Mouse (Mus musculus): ENCODE measurements at regions not wholly inside any gene's neighbourhood (a gene's known extent, or its start where the extent isn't known, plus 50 kb on each side); places are given as distances from the start of the nearest gene placed in this dataset.

- no peak overlapping the region for H3K4me3 ChIP-seq (ENCODE audit: control insufficient read depth in 1 of 2, insufficient read depth in 1 of 2, low read depth in 2 of 2, low read length in 2 of 2)
- no peaks in the 10 kb centered on the region for H3K9me3 ChIP-seq (replicated peaks; ENCODE audit: insufficient read depth, low read length)
- no peaks in the 10 kb centered on the region for H3K27me3 ChIP-seq (ENCODE audit: control insufficient read depth in 1 of 2, insufficient read depth in 2 of 2, low read length in 2 of 2)
- no peak overlapping the region for H3K27ac ChIP-seq (ENCODE audit: control insufficient read depth, low read depth, low read length)
- TF ChIP-seq SMC3 (IDR thresholded peaks at IDR 0.05; ENCODE audit: low read depth, low read length) (no peak), CHD1 (IDR thresholded peaks at IDR 0.05; ENCODE audit: low read depth, low read length) (no peak), MYC (IDR thresholded peaks at IDR 0.05; ENCODE audit: low read depth, low read length) (no peak), HCFC1 (IDR thresholded peaks at IDR 0.05; ENCODE audit: low read depth, low read length) (no peak), MAX (IDR thresholded peaks at IDR 0.05; ENCODE audit: low read length) (no peak), GABPA (IDR thresholded peaks at IDR 0.05; ENCODE audit: low read depth, low read length) (no peak), TCF12 (IDR thresholded peaks at IDR 0.05; ENCODE audit: low read depth, low read length) (no peak), SIN3A (IDR thresholded peaks at IDR 0.05; ENCODE audit: low read length) (no peak), MEF2A (IDR thresholded peaks at IDR 0.05; ENCODE audit: extremely low read depth, insufficient replicate concordance, low read depth, low read length, poor library complexity, severe bottlenecking) (no peak), KAT2A (conservative IDR thresholded peaks at IDR 0.05; ENCODE audit: low read depth, low read length) (no peak), MYB (IDR thresholded peaks at IDR 0.05; ENCODE audit: low read depth, low read length) (no peak), ZC3H11A (IDR thresholded peaks at IDR 0.05; ENCODE audit: low read depth, low read length) (no peak)
- no peaks in the 10 kb centered on the region for H3K4me1 ChIP-seq (ENCODE audit: control insufficient read depth in 1 of 2, insufficient read depth in 2 of 2, low read length in 2 of 2)
- no peaks in the 10 kb centered on the region for H3K79me2 ChIP-seq (ENCODE audit: control insufficient read depth, insufficient read depth, low read length, poor library complexity)
- H3K9ac ChIP-seq (ENCODE audit: control insufficient read depth, low read depth, low read length, poor library complexity, severe bottlenecking) = no peak overlapping the region
- no peaks in the 10 kb centered on the region for H3K36me3 ChIP-seq (ENCODE audit: control insufficient read depth in 1 of 2, insufficient read depth in 2 of 2, low read length in 2 of 2)
- DNase-seq (ENCODE audit: low read depth, low spot score) = no peak
Observed at GRCm38 (mm10) chr13:110643897-110644213, 249.0 kb downstream of the Plk2 start.

GRCm38 (mm10) chr13:110649378-110649777, 254.5 kb downstream of the Plk2 start:
- no peak for TF ChIP-seq HCFC1 (IDR thresholded peaks at IDR 0.05; ENCODE audit: low read depth, low read length)
- TF ChIP-seq TAL1 (IDR thresholded peaks at IDR 0.05; ENCODE audit: low read length) = no peak
- TF ChIP-seq POLR2AphosphoS2 (IDR thresholded peaks at IDR 0.05; ENCODE audit: low read length) = no peak
- no peak for TF ChIP-seq MAFK (IDR thresholded peaks at IDR 0.05; ENCODE audit: borderline replicate concordance, low read depth, low read length)
- no peak for TF ChIP-seq JUND (IDR thresholded peaks at IDR 0.05; ENCODE audit: low read depth, low read length)
- no peak for TF ChIP-seq MYB (IDR thresholded peaks at IDR 0.05; ENCODE audit: low read depth, low read length)
- TF ChIP-seq EP300 (IDR thresholded peaks at IDR 0.05; ENCODE audit: low read depth in 1 of 2, low read length in 2 of 2) = no peak
- TF ChIP-seq MEF2A (IDR thresholded peaks at IDR 0.05; ENCODE audit: extremely low read depth, insufficient replicate concordance, low read depth, low read length, poor library complexity, severe bottlenecking) = no peak
- TF ChIP-seq SIN3A (IDR thresholded peaks at IDR 0.05; ENCODE audit: low read length) = no peak
- TF ChIP-seq RCOR1 (IDR thresholded peaks at IDR 0.05; ENCODE audit: low read depth, low read length) = no peak
- TF ChIP-seq BHLHE40 (IDR thresholded peaks at IDR 0.05; ENCODE audit: borderline replicate concordance, low read depth, low read length) = no peak
- TF ChIP-seq POLR2A (IDR thresholded peaks at IDR 0.05; ENCODE audit: control insufficient read depth in 1 of 2, insufficient read depth in 1 of 2, low read depth in 1 of 2, low read length in 2 of 2, poor library complexity in 1 of 2) = no peak
- TF ChIP-seq KAT2A (conservative IDR thresholded peaks at IDR 0.05; ENCODE audit: low read depth, low read length) = no peak
- no peak for TF ChIP-seq USF1 (IDR thresholded peaks at IDR 0.05; ENCODE audit: low read depth, low read length)
- TF ChIP-seq ZC3H11A (IDR thresholded peaks at IDR 0.05; ENCODE audit: low read depth, low read length) = no peak
- TF ChIP-seq CTCF (IDR thresholded peaks at IDR 0.05 in 2 of 3, conservative IDR thresholded peaks at IDR 0.05 in 1 of 3; ENCODE audit: control insufficient read depth in 1 of 3, insufficient read depth in 1 of 3, low read depth in 2 of 3, low read length in 3 of 3, poor library complexity in 1 of 3, severe bottlenecking in 1 of 3) = no peak
- no peak for TF ChIP-seq TCF12 (IDR thresholded peaks at IDR 0.05; ENCODE audit: low read depth, low read length)
- TF ChIP-seq MAX (IDR thresholded peaks at IDR 0.05; ENCODE audit: low read length) = no peak
- TF ChIP-seq NRF1 (IDR thresholded peaks at IDR 0.05; ENCODE audit: insufficient read depth, low read depth, low read length, poor library complexity, severe bottlenecking) = no peak
- TF ChIP-seq TBP (IDR thresholded peaks at IDR 0.05; ENCODE audit: low read depth, low read length) = no peak
- no peak overlapping the region for H3K4me3 ChIP-seq (ENCODE audit: control insufficient read depth in 1 of 2, insufficient read depth in 1 of 2, low read depth in 2 of 2, low read length in 2 of 2)

More at GRCm38 (mm10) chr13:110649378-110649777, 254.5 kb downstream of the Plk2 start:
- no peak for DNase-seq (ENCODE audit: low read depth, low spot score)
- H3K36me3 ChIP-seq (ENCODE audit: control insufficient read depth in 1 of 2, insufficient read depth in 2 of 2, low read length in 2 of 2) = no peaks in the 10 kb centered on the region
- no peak overlapping the region for H3K27ac ChIP-seq (ENCODE audit: control insufficient read depth, low read depth, low read length)
- H3K79me2 ChIP-seq (ENCODE audit: control insufficient read depth, insufficient read depth, low read length, poor library complexity) = no peaks in the 10 kb centered on the region
- no peaks in the 10 kb centered on the region for H3K27me3 ChIP-seq (ENCODE audit: control insufficient read depth in 1 of 2, insufficient read depth in 2 of 2, low read length in 2 of 2)
- H3K9ac ChIP-seq (ENCODE audit: control insufficient read depth, low read depth, low read length, poor library complexity, severe bottlenecking) = no peak overlapping the region
- H3K9me3 ChIP-seq (replicated peaks; ENCODE audit: insufficient read depth, low read length) = no peaks in the 10 kb centered on the region
- H3K4me1 ChIP-seq (ENCODE audit: control insufficient read depth in 1 of 2, insufficient read depth in 2 of 2, low read length in 2 of 2) = no peaks in the 10 kb centered on the region
